Mouse (Mus musculus) gastrocnemius, postnatal 14 days (tissue): ENCODE results near the gene Nasp. TPM values are rescaled to one million over a fixed set of nuclear protein-coding genes. Genes with fewer than 3 reads are reported as not detected.

ENCODE experiments used
- DNase-seq: peaks from one replicate; pipeline ENCODE4 v3.0.0; 2021; ENCODE audit warnings: mixed read lengths
- intact Hi-C: fragments of 180-260 bp; cut with DNase I; formaldehyde crosslinking; loops from one replicate; pipeline ENCODE4 v1.15.1; 2025; ENCODE audit warnings: low total_unique reads
- total RNA-seq, 2 experiments: library from RNA; stranded (reverse); gene quantifications; 2 replicates each; pipeline ENCODE4 v1.2.3; 2021

The Nasp gene
- total RNA-seq, 2 experiments from 2014 or later, result 16.2 to 17.4 TPM

DNA sequence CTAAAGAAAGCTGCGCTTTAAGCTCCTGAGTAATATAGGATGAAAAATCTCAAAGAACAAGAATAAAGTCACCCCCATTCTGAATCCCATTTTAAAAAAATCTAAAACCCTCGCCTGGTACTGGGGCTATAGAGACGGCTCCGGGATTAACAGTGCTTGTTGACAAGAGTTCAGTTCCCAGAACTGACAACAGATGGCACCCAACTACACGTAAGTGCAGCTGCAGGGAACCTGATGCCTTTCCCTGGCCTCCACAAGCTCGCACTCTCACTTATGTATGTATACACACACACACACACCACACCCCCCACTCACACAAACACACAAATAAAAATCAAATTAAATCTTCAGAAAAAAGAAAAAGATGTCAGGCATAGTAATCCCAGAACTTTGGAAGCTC is 16.6 kb upstream of the Nasp start:
- DNase-seq, result peak; percentile 6
- intact Hi-C loops, result no loop called here

DNA sequence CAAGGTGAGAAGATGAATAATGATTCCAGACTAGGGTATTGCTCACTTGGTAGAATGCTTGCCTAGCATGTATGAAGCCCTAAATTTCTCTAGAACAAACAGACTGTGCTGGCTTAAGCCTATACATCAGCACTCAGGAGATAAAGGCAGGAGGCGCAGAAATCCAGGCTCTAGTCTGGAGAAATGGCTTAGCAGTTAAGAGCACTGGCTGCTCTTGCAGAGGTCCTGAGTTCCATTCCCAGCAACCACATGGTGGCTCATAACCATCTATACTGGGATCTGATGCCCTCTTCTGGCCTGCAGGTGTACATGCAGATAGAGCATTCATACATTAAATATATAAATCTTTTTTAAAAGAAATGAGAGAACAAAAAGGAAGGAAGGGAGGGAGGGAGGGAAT is 14.3 kb upstream of the Nasp start:
- no peak for DNase-seq
- intact Hi-C loops, result no loop called here

DNA sequence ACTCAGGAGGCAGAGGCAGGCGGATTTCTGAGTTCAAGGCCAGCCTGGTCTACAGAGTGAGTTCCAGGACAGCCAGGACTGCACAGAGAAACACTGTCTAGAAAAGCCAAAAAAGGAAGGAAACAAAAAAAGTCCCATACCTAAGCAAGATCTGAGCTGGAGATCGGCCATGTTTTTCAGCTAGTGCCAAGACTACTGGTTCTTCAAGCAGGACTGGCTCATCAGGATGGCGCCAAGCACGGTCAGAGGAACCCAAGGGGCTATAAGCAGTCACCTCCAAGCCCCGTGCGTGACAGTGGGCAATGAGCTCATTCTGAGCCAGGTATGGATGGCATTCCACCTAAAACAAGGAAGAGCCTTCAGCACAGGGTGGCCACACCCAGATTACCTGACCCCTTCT is 11.1 kb upstream of the Nasp start:
- DNase-seq, result no peak
- intact Hi-C loops, result loop anchor here (10.0 kb wide), 1 partner anchor 46 kb away; the partner anchor contains the start of gene Prdx1

DNA sequence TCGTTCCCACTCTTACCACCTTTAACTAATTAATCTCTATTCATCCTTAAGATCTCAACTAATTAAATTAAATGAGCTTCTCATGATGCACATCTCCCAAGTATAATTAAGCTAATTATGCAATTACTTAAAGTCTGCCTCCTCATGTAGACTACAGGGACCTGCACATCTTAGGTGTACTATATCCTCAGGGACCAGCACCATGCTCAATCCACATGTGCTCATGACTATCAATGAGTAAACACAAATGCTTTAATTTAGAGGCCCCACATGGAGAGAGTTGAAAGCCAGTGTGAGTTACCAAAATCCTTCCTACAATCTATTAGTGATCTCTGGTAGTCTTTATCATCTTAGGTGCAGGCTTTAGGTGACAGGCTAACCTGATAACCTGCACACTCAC is 7.5 kb upstream of the Nasp start:
- no peak for DNase-seq
- intact Hi-C loops, result loop anchor here (10.0 kb wide), 1 partner anchor 50 kb away; the partner anchor contains the start of gene Prdx1

DNA sequence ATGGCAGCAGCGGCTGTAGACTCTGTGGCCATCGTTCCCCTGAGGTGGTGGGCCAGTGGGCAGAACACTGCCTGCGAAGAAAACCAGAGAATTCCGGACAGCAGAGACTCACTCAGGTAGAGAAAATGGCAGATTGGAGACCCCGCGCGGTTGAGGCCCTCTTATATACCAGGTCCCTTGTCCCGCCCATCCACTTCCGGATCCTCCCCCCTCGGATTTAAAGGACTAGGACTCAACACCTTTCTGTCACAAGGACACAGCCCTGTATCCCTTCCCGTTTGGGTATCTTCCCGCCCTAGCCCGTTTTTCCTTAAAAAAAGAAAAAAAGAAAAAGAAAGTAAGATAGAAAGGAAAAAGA is 403 bp downstream of the Nasp start:
- DNase-seq, result peak; percentile 89
- intact Hi-C loops, result no loop called here

DNA sequence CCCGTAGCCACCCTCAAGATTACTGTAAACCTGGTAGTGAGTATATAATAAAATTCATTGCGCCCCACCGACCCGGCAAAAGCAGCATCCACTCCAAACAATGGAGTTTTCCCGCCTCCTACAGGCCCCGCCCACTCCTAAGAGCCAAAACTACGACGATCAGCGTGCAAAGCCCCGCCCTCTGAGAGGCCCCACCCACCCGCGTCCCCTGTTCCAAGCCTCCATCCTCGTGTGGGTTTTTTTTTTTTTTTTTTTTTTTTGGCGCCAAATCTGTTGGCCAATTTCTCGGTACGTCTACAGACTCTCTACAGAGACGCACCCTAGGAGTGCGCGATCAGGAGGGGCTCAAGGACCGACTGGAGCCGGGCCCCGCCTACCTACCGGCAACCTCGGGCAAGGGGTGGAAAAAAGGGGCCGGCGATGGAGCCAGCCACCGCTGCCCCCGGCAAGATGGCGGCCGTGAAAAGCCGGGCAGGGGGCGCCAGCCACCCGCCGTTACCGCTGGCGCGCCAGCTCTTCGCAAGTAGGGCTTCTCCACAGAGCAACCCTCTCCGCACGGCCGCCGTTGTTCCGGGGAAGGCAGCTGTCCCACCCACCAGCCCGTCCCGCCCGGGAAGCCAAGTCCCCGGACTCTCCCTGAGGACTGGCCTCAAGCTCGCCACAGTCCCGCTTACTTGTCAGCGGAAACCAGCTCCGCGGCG is 933 bp downstream of the Nasp start:
- DNase-seq, result peak; percentile 78
- intact Hi-C loops, result no loop called here

DNA sequence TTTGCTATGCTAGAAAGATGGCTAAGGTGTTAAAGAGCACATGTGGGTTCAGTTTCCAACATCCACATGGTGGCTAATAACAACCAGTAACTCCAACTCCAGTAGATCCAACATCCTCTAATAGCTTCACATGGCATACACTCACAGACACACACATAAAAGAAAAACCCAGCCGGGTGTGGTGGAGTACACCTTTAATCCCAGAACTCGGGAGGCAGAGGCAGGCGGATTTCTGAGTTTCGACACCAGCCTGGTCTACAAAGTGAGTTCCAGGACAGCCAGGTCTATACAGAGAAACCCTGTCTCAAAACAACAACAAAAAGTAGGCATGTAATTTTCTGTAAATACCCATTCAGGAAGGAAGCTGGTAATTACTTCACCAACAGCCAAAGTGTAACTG is 2.9 kb downstream of the Nasp start:
- intact Hi-C loops, result no loop called here
- DNase-seq, result no peak

DNA sequence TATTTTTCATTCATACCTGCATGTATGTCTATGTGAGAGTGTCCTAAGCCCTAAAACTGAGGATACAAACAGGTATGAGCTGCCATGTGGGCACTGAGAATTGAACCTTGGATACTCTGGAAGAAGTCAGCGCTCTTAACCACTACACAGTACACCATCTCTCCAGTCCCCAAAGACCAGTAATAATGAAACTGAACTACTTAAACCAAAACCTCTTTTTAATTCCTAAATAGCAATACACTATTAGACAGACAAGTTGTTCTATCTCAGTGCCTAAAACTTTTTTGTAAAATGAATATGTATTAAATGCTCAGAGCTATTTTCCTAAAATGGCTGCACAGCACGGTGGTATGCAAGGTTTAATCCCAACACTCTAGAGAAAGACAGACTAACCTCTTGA is 12.5 kb downstream of the Nasp start:
- intact Hi-C loops, result no loop called here
- DNase-seq, result no peak

DNA sequence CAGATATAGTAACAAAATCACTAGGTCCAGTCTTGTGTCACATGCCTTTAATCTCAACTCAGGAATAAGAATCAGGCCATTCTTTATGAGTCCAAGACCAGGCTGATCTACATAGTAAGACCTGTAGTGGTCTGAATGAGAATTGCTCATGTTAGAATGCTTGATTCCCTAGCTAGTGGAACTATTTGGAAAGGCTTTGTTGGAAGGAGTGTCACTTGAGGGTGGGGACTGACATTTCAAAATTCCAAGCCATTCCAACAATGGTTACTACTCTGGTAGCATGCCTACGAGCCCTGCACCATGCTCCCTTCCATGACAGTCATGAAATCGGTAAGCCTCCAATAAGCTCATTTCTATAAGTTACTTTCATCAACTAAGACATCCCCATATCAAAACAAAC is 15.1 kb downstream of the Nasp start:
- DNase-seq, result no peak
- intact Hi-C loops, result no loop called here

DNA sequence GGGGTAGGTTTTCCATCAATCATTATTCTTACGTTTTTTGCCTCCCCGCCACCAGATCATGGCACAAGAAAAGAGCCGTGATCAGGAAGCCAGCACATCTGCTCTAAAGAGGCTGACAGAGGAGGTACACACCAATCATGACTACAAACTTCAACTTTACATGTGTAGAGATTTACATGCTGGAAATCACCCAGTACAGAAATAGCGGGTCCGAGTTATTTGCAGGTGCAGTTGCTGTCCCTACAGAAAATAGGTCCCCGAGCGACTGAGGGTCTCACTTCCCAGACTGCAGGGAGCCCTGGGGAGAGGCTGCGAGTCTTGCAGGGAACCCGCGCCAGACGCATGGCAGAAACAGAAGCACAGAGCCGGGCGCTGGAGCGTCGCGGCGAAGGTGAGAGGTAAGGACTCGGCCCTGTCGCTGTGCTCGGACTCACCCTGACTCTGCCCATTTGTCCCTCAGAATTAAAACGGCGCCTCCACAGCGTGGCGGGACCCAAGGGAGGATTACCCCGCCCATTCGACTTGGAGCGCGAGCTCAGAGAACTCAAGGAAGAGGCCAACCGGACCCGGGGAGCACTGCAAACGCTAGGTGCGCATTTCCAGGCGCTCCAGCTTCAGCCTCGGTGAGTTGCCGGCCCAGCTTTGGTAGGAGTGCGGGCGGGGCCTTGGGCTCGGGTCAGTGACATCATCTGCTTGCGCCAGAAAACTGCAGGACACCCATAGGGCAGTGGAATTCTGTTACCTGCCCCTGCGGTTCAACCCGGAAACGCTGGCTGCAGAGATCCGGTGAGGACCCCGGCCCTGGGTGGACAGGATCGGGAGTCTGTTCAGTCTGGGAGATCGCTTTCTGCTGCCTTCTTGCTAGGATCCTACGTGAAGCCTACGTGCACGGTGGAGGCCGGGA is 30.5 kb downstream of the Nasp start:
- intact Hi-C loops, result no loop called here
- peak; percentile 85 for DNase-seq

DNA sequence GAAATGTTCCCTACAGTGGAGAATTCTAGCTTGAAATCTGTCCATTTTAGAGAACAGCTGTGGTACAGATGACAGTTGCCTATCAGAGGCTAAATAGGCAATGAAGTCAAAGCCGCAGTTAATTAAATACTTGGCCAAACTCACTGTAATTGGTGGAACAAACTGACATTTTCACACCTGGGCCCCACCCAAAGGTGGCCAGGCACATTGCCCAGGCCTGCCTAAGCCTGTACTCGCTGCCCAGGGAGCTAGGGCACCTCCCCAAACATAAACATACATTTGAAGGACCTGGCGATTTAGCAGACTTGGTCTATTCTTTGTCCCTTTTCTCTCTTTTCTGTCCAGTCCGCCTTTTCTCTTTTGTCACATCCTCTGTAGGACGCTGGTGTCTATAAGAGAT is 31.4 kb downstream of the Nasp start, which contains the start of gene Ccdc17:
Gene Ccdc17, plus strand, starts transcription at position 276 of the 400 bp plus-strand sequence.
- DNase-seq, result no peak
- intact Hi-C loops, result no loop called here

DNA sequence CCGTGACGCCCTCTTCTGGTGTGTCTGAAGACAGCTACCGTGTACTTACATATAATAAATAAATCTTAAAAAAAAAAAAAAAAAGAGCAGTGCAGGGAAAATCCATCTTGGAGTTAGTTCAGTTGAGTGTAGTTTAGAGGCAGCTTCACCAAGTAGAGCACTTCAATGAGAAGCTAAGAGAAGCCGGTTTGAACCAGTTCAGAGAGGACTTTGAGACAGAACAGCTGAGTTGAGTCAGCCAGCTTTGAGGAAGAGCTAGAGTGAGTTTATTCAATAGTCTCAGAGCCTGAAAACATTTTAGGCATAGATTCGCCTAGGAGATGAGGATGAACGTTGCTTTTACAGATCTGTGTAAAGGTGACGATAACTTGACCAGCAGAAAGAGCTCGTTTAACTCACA is 31.9 kb downstream of the Nasp start:
- intact Hi-C loops, result no loop called here
- DNase-seq, result no peak

DNA sequence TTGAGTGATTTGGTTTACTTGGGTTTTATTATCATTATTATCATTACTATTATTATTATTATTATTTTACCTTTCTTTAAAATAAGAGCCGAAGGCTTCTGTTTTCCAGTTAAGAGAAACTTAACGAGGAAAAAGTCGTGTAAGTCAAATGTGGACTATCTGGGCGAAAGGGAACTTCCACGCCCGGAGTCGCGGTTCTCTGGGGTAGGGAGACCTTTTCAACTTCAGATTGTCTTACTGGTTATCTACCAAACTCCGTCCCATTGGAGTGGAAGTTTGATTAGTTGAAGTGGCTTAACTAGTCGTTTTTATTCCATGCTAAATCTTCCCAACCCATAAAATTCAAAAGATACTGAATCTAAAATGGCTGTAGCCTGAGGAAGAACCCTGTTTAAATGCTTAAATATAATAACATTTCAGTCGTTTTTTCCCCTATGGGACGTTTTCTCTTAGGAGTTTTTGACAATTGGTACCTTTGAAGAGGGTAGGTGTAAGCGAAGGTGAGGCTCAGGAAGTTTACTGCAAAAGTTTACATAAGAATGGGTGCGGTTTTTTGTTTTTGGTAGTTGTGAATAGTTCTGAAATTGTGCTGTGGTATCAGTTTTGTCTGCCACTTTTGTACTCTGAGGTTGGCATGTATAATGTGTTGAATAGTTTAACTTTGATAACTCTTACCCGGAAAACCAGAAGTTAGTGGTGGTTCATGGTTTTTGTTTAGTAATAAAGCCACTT is 69.4 kb downstream of the Nasp start:
- intact Hi-C loops, result no loop called here
- DNase-seq, result no peak

DNA sequence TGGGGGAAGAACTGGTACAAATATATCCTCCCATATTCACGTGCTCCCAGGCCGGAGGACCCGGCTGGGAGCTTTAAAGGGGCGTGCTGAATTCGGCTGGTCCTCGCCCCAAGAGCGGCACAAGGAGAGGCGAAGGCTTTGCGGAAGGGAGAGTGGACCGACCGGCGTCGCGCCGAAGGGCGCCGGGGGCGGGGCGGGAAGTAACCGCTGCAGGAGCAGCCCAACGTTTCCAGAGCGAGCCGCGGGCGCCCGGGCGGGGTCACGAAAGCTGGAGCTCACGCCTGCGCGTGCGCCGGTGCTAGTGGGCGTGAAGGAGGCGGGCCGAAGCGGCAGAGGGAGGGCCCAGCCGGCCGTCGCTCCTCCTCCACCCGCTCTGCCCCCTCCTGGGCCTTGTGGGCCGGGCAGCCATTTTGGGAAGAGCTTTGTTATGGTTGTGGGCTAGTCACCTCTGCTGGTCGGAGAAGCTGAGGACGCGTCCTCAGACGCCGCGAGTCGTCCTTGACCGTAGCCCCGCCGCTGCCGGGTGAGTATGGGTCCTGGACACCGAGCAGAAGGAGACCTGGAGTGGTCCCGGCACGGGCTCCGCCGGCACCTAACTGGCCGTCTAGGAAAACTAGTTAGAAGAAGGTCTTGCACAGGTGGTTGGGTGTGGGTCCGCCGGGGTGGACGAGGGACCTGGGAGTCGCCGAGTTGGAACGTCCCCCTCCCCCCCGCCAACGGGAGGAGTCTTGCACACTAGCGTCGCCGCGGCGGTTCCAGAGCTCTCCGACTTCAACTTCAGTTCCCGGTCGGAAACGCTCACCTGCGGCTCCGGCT is 70.2 kb downstream of the Nasp start, which contains the start of gene Gpbp1l1:
Gene Gpbp1l1, plus strand, starts transcription at position 353 of the 816 bp plus-strand sequence.
- intact Hi-C loops, result no loop called here
- DNase-seq, result peak; percentile 98

DNA sequence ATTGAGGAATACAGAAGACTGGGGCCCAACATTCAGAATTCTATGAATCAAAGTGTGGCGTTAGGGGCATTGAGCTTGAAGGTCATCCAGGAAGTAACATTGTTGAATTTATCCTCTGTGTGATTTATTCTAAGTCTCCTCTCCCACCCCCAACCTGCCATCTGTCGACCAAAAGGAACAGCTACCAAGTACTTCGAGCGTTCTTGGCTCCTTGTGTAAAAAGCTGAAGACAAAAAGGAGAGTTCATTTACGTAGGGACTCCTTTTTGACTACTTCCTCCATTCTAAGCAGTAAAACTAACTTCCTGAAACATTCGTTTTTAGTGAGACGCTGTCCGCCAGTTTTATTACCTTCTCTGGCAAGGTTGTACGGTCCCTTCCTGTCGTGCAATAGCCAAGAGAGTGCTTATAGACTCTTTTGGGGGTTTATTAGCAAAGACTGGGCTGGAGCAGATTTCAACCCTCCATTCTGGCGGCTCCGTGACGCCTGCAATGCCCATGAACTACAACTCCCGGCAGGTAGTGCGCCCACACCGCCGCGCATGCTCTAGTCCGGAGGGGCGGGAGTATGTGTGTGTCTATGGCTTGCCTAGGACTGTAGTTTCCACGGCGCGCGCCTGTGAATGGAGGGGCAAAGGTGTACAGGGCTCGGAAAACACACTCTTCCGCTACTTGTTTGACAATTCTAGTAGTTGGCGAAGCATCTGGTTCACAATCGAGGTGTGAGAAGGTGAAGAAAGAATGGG is 71.0 kb downstream of the Nasp start:
- DNase-seq, result peak; percentile 93
- intact Hi-C loops, result no loop called here

DNA sequence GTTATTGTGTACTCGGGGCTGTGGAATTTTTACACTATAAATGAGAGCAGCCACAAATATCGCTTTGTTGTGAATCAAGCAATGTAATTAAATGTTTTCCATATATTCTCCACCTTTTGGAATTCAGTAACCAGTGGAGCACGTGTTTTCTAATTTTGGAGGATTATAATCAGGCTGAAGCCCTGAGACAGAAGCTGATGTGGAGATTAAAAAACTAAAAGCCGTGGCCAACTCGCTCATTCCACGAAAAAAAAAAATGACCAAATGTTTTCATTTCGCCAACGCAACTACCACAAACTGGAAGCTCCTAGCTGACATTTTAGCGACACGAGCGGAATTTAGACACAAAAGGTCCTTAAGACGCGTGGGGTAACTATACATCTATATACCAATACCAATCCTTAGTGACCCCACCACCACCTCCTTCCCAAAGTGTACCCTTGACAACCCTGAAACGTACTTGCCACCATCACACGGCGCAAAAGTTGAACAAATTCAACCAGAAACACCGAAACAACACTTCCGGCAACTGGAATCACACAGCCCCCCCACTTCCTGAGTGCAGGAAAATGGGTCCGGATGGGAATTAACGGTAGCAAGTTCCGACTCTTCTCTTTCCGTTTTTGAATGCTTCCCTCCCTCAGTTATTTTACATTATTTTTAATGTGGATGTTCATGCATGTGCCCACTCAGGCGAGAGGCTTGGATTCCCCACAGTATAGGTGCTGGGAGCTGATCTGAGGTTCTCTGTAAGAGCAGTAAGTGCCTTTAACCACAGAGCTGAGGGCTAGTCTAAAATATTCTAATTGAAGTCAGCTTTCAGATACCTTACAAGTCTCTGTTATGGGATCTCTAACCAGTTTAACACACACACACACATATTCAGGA is 72.1 kb downstream of the Nasp start, which contains the start of gene Tmem69:
Gene Tmem69, minus strand, starts transcription at position 524 of the 888 bp plus-strand sequence.
- DNase-seq, result peak; percentile 72
- intact Hi-C loops, result no loop called here

DNA sequence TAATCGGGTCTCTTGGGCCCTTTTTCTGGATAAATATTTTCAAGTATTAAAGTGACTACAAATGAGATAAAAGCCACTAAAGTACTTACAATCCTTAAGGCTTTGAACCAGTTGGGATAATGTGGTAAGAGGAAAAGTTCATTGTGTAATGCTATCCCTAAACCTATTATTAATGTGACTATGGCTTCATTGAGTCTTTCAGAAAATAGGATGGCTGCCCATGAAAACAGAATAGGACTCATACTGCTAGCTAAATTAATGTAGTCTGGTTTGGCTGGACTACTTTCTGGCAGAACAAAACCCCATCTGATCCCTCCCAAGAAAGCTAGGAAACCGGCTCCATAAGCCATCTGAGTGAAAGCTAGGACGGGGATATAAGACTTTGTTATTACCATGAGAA is 74.7 kb downstream of the Nasp start:
- intact Hi-C loops, result no loop called here
- no peak for DNase-seq
